Mouse (Mus musculus): ENCODE results near the gene Pias1.

DNA sequence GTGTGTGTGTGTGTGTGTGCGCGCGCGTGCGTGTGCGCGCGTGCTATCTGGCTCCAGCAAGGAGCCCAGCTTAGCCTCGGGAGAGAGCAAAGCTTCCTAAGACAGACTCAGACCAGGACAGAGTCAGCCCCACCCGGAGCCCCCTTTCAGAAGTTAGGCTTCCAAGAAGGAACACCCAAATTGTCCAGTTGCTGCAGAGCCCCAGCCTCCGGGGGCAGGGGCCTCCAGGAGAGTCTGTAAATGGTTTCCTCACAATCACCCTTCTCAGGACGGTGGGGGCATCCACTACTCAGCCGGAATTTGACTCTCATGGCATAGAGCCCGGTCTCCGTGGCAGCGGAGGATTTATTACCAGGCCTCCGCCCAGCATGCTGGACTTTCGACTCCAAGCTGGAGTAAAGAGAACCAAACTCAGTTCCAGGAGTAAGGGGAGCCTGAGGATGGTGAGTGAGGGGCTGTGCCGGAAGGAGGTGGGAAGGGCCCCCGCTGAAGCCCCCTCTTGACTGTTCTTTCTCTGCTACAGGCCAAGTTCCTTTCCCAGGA, 129.9 kb downstream of the Pias1 start, which contains the start of gene Calml4:
- TF ChIP-seq POLR2A (IDR thresholded peaks at IDR 0.05; ENCODE audit: borderline replicate concordance, control insufficient read depth, low read depth, low read length): no peak
- TF ChIP-seq CTCF (IDR thresholded peaks at IDR 0.05; ENCODE audit: control insufficient read depth, insufficient read depth, low read length): no peak
